Mouse (Mus musculus) brain, embryonic 14.5 days (tissue): ENCODE measurements around the gene 3110009E18Rik.

Source experiments
- CTCF ChIP-seq: fragments of 200-500 bp; IDR thresholded peaks from 2 replicates; pipeline ENCODE4 v1.5.1; 2012; ENCODE audit warnings: inconsistent platforms, mild to moderate bottlenecking, moderate library complexity, borderline replicate concordance; ENCODE audit not compliant: insufficient read depth, insufficient read length; ENCODE audit errors: extremely low read depth
- POLR2A ChIP-seq: fragments of 200-500 bp; IDR thresholded peaks from 2 replicates; pipeline ENCODE4 v1.6.1; 2012; ENCODE audit warnings: mild to moderate bottlenecking, inconsistent platforms, borderline replicate concordance; ENCODE audit not compliant: poor library complexity, insufficient read depth, insufficient read length, severe bottlenecking; ENCODE audit errors: extremely low read depth

DNA sequence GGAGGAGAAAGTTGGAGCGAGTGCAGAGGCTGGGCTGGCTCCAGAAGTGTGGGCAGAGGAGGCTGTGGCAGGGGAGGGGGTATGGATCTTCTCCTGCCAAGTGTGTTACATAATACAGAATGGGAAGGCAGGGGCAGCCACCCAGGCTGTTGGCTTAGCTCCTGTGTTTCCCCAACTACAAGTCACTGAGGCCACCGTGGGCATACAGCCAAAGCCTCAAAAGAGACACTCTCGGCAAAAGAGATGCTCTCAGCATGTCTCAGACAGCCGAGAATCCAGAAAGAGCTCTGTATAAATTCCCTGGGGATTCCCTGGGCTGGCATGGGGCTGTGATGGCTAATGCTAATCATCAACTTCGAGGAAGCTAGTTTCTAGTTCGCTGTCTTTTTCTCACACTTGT lies 86.6 kb downstream of the 3110009E18Rik start:
- no peak for TF ChIP-seq POLR2A
- TF ChIP-seq CTCF: no peak
